Mouse (Mus musculus): Measurements from ENCODE around the gene Tcte2. TPM values are rescaled to one million over a fixed set of nuclear protein-coding genes. Genes with fewer than 3 reads are reported as not detected.

Tcte2 gene
- total RNA-seq, 2 experiments from 2014 or later = 2.9 TPM; not detected in 1

DNA sequence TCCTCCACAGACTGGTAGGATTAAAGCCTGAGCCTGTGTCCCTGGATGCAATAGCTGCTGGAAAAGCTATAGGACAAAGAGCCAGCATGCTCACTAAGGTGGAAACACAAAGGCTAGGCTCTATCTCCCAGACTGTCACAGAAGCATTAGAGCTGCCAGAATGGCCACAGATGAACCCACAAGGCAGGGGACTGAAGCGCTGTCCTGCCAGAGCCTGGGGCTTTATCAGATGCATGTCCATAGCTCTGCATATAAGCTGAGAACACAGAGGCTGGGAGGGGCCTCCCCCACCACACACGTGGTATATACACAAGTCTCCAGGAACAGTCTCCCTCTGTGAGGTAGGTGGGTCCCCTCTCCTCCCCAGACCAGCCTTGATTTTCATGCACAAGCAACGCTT lies 94.6 kb downstream of the Tcte2 start:
- ATAC-seq (replicated peaks; ENCODE audit: low FRiP score, poor library complexity, severe bottlenecking) = no peak

DNA sequence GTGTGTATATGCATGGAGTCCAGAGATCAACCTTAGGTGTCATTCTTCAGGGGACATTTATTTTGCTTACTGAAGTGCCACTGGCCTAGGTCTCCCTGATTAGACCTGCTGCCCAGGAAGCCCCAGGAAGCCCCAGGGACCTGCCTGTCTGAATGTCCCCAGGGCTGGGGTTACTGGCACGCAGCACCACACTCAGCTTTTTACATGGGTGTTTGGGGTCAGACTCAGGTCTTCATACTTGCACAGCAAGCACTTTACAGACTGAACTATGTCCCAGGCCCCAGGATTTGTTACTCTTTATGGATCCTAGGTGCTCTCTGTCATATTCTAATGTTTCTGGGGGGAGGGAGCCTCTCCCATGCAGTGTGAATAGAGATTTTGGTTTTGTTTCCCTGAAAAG lies 95.9 kb downstream of the Tcte2 start:
- ATAC-seq (replicated peaks; ENCODE audit: low FRiP score, poor library complexity, severe bottlenecking) = no peak

DNA sequence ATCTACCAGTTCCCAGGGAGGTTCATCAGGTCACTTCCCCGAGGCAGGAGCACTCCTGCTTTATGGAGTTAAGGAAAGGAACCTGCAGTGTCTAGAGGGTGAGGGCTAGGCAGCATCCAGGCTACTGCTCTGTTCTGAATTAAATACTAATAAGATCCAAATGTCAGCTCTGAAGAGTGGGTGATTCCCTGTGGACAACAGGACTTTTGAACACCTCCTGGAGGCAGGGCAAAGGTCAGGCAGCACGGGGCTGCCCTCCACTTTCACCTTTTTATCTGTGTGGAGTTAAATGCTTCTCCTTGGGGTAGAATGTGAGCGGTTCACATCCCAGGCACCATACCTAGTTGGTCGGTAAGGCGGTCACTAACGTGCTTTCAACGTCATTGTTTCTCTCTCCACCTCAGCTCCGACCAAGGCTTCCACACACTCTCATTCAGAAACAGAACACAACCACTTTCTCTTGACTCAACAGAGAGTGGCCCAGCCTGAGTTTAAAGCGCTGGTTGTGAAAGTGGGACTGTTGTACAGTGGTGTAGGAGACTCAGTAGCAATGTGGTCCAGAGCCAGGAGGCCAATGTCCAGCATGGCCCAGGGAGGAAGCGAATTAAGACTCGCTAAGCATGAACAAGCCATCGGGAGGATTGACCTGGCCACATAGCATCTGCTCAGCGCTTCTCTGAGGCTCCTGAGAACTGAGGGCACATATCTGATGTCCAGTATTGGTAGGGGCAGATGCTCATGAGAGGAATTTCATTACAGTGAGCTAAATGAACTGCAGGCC lies 98.0 kb downstream of the Tcte2 start:
- no peak for ATAC-seq (replicated peaks; ENCODE audit: low FRiP score, poor library complexity, severe bottlenecking)

Other genes starting within 250 kb of the Tcte2 start
- gene Afdn, start 1.3 kb downstream of the Tcte2 start, total RNA-seq (2015; ENCODE audit: low replicate concordance) = 1.7 and 2.5 TPM in 2 replicates
- gene Afdn, start 1.3 kb downstream of the Tcte2 start, total RNA-seq (2017; ENCODE audit: low replicate concordance) = 2.2 and 13.6 TPM in 2 replicates
- not detected in 2 replicates for gene Gm7168, start 186.5 kb upstream of the Tcte2 start, total RNA-seq (2015; ENCODE audit: low replicate concordance)
- not detected in 2 replicates for gene Gm7168, start 186.5 kb upstream of the Tcte2 start, total RNA-seq (2017; ENCODE audit: low replicate concordance)
- gene Gm7356, start 241.9 kb upstream of the Tcte2 start, total RNA-seq (2015; ENCODE audit: low replicate concordance) = not detected in 2 replicates
- not detected in 2 replicates for gene Gm7356, start 241.9 kb upstream of the Tcte2 start, total RNA-seq (2017; ENCODE audit: low replicate concordance)

Measured in erythroblast, adult 5-6 weeks (primary cell).